Mouse (Mus musculus) neural tube, embryonic 11.5 days (tissue): ENCODE results near the gene Sptb. TPM values are rescaled to one million over a fixed set of nuclear protein-coding genes. Genes with fewer than 3 reads are reported as not detected.
A peak's percentile ranks its signal among the peaks of the same experiment; 100 is the strongest.

Experiments
- ATAC-seq: fragments of 200-750 bp; cut with Nextera tagmentation; 2 replicates; pipeline ENCODE4 v1.8.0; 2017; ENCODE audit warnings: moderate number of reproducible peaks, mild to moderate bottlenecking, moderate TSS enrichment, moderate library complexity; ENCODE audit not compliant: insufficient read depth, low FRiP score, low TSS enrichment
- DNase-seq: peaks from one replicate; pipeline ENCODE4 v3.0.0-alpha.2; 2015; ENCODE audit warnings: low spot score
- H3K27ac ChIP-seq: fragments of 300-500 bp; sonication (generic); 2 replicates; pipeline ENCODE4 v1.5.1; 2014; ENCODE audit warnings: low read depth, mild to moderate bottlenecking, low read length
- H3K27me3 ChIP-seq: fragments of 300-500 bp; sonication (generic); 2 replicates; pipeline ENCODE4 v1.6.1; 2014; ENCODE audit warnings: mild to moderate bottlenecking, low read length, mixed read lengths; ENCODE audit not compliant: control insufficient read depth, insufficient read depth
- H3K36me3 ChIP-seq: fragments of 300-500 bp; sonication (generic); 2 replicates; pipeline ENCODE4 v1.6.1; 2014; ENCODE audit warnings: mild to moderate bottlenecking, low read length, moderate library complexity, mixed read lengths; ENCODE audit not compliant: control insufficient read depth, insufficient read depth
- H3K4me1 ChIP-seq: fragments of 300-500 bp; sonication (generic); 2 replicates; pipeline ENCODE4 v1.6.1; 2014; ENCODE audit warnings: low read length, mixed read lengths; ENCODE audit not compliant: control insufficient read depth, insufficient read depth
- H3K4me2 ChIP-seq: fragments of 300-500 bp; sonication (generic); 2 replicates; pipeline ENCODE4 v1.6.1; 2014; ENCODE audit warnings: low read depth, mild to moderate bottlenecking, moderate library complexity
- H3K4me3 ChIP-seq: fragments of 300-500 bp; sonication (generic); 2 replicates; pipeline ENCODE4 v1.5.1; 2014; ENCODE audit warnings: low read depth, low read length
- H3K9ac ChIP-seq: fragments of 300-500 bp; sonication (generic); 2 replicates; pipeline ENCODE4 v1.6.1; 2014; ENCODE audit warnings: mild to moderate bottlenecking, low read length
- H3K9me3 ChIP-seq: fragments of 300-500 bp; sonication (generic); 2 replicates; pipeline ENCODE4 v1.6.1; 2016; ENCODE audit warnings: low read length; ENCODE audit not compliant: control insufficient read depth
- WGBS: fragments of 180-500 bp; shearing (Covaris S2); extraction: QIAGEN DNeasy Blood & Tissue Kit; methylation state at CpG from one replicate; pipeline ENCODE4 v1.1.7; 2014; 5-methylcytosine and 5-hydroxymethylcytosine counted together
- polyA plus RNA-seq: library from polyadenylated mRNA; unstranded; fragments of >200 nt; fragmentation: Nextera tagmentation; extraction: Ambion mirVana; gene quantifications from 2 replicates; pipeline ENCODE4 v1.2.1, GENCODE M21; 2014

The Sptb gene
- polyA plus RNA-seq, 1 experiment from 2014 or later = 4.1 TPM

DNA sequence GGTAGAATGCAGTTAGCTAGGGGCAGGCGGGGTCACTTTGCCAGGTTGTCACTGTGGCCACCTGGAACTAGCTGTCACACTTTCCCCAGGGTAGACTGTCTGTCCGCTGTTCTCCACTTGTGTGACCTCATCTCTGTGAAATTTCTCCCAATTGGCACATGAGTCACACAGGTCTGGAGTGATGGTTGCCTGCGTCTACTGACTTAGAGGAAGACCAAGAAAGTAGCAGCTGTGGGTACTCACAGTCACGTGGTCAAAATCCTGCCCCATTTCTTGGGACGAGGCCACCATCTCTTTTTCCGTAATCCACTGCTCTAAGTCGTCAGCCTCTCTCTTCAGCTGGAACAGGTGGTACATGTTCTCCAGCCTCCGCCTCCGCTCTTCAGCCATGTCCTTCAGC is 106.6 kb downstream of the Sptb start:
- Histone ChIP-seq H3K36me3 (no peaks in the 10 kb centered on the region), H3K27me3 (no peaks in the 10 kb centered on the region), H3K9ac (no peak overlapping the region), H3K27ac (no peak overlapping the region), H3K4me1 (no peaks in the 10 kb centered on the region), H3K9me3 (no peaks in the 10 kb centered on the region), H3K4me3 (no peak overlapping the region), H3K4me2 (no peak overlapping the region)
- WGBS = 91% methylated on average over 9 of the region's 9 CpGs
- ATAC-seq = no peak
- DNase-seq = no peak

DNA sequence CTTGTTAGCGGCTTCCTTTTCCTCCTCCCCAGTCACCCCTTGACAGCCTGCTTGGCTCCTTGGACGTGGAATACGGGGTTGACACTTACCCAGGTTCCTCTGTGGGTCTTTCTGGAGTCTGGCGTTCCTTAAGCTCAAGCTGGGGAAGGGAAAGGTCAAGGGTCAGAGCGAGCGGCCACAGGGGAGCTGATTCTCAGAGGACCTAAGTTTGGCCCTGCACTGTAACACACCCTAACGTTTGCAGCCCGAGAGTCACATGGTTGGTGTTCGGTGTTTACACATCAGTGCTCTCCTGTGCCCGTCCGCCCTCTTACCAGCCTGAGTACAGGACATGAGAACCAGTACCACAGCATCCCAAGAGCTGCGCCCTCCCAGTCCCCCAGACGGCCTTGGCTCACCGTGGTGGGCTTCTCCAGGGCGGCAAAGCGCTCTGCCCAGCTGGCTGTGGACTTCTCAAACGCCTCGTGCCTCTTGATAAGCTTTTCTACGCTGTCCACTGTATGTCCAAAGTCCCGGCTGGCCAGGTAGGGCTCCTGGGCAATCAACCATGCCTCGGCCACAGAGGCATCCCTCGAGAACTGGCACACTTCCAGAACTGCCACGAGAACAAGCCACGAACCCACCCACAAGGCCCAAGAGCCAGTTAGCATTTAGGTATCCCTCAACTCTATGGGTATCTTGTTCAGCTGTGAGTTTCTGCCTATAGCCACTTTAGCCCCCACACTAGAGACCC is 112.0 kb downstream of the Sptb start:
- Histone ChIP-seq H3K9me3 (no peaks in the 10 kb centered on the region), H3K4me3 (no peak overlapping the region), H3K9ac (no peak overlapping the region), H3K4me2 (no peak overlapping the region), H3K36me3 (no peaks in the 10 kb centered on the region), H3K27ac (no peak overlapping the region), H3K27me3 (no peaks in the 10 kb centered on the region), H3K4me1 (no peaks in the 10 kb centered on the region)
- ATAC-seq = no peak
- 85% methylated on average over 24 of the region's 24 CpGs for WGBS
- DNase-seq = no peak

DNA sequence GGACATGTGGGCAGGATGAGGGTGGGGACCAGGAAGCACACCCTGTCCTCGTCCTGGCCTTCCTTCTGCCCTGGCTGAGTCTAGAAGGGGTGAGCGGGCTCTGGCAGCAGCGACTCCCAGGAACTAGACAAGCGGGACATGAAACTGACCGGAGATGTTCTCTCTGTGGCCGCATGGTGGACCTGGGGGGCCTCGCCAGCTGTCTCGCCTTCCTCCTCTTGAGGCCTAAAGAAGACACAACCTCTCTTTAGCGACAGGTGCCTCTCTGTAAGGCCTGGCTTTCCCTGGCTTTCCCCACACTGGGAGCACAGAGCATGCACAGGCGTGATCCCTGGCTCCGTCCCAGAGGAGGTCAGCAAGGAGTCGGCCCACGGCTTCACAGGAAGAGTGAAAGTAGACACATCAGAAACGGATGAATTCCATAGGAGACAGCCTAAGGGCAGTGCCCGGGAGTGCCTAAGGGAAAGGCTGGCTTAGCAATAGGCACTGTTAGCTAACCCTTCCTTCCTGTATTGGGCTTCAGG is 112.7 kb downstream of the Sptb start:
- WGBS = 78% methylated on average over 15 of the region's 15 CpGs
- no peak overlapping the region for H3K4me3 ChIP-seq
- no peak overlapping the region for H3K4me2 ChIP-seq
- no peaks in the 10 kb centered on the region for H3K36me3 ChIP-seq
- no peaks in the 10 kb centered on the region for H3K9me3 ChIP-seq
- H3K4me1 ChIP-seq = no peaks in the 10 kb centered on the region
- no peak overlapping the region for H3K9ac ChIP-seq
- H3K27me3 ChIP-seq = no peaks in the 10 kb centered on the region
- no peak overlapping the region for H3K27ac ChIP-seq
- ATAC-seq (no peak), DNase-seq (no peak)

DNA sequence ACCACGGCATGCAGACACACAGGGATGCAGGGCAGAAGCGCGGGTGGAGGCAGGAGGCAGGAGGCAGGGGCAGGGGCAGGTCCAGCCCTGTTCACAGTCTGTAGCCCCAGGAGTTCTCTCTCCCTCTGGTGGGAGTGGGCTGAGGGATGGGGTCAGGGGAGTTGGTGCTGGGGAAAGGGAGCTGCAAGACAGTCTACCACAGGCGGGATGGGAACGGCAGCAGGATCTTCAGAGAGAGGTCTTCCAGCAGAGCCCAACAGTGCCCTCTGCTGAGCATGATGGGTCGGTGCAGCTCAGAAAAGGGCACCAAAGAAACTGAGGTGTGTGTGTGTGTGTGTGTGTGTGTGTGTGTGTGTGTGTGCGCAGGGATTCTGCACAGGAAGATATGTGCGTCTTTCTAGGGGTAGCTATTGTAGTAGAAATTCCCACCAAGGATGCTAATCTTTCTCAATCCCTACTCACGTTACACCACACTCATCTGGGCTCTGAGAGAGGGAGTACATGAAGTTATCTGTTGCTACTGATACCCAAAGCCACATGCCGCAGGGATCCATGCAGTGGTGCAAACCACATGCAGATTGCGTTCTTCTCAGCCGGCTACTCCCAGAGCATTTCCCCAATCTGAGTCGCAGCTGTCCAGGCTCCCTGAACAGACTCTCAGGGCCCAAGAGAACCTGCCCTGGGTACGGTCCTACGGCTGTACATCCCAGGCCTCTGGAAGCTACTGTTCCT is 113.9 kb downstream of the Sptb start:
- no peak overlapping the region for H3K4me2 ChIP-seq
- no peak overlapping the region for H3K4me3 ChIP-seq
- no peak overlapping the region for H3K9ac ChIP-seq
- no peaks in the 10 kb centered on the region for H3K9me3 ChIP-seq
- H3K4me1 ChIP-seq = no peaks in the 10 kb centered on the region
- 60% methylated on average over 15 of the region's 15 CpGs for WGBS
- H3K27me3 ChIP-seq = no peaks in the 10 kb centered on the region
- ATAC-seq (no peak; the same call in 1 of the 2 replicates), DNase-seq (peak; percentile 77)
- H3K36me3 ChIP-seq = no peaks in the 10 kb centered on the region
- H3K27ac ChIP-seq = no peak overlapping the region

DNA sequence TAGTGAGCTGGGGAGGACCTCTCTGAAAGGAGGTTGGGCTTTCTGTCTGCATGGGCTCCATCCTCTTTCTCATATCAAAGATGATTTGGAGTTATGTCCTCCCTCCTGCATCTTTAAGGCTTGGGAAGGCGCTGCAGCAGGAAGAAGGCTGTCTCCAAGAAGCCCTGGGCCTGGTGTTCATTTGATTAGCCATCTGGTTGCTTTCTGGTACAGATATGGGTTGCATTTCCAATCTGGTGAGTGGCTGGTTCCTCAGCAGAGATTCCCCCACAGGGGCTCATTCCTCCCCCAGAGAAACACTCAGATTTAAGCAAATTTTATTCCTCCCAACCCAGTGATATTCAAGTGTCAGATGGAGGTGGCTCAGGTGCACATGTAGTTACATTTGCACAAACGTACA is 114.5 kb downstream of the Sptb start:
- H3K4me2 ChIP-seq = no peak overlapping the region
- no peak overlapping the region for H3K27ac ChIP-seq
- H3K4me3 ChIP-seq = no peak overlapping the region
- ATAC-seq (no peak), DNase-seq (no peak)
- H3K9ac ChIP-seq = no peak overlapping the region
- H3K4me1 ChIP-seq = no peaks in the 10 kb centered on the region
- no peaks in the 10 kb centered on the region for H3K36me3 ChIP-seq
- no peaks in the 10 kb centered on the region for H3K9me3 ChIP-seq
- H3K27me3 ChIP-seq = no peaks in the 10 kb centered on the region
- WGBS = 78% methylated on average over 2 of the region's 2 CpGs

GRCm38 (mm10) chr12:76594556-76594955 is 115.8 kb downstream of the Sptb start:
- DNase-seq = no peak
- no peak for ATAC-seq
- Histone ChIP-seq H3K9ac (no peak overlapping the region), H3K27me3 (no peaks in the 10 kb centered on the region), H3K36me3 (no peaks in the 10 kb centered on the region), H3K4me2 (no peak overlapping the region), H3K4me1 (no peaks in the 10 kb centered on the region), H3K4me3 (no peak overlapping the region), H3K27ac (no peak overlapping the region), H3K9me3 (no peaks in the 10 kb centered on the region)
- 61% methylated on average over 3 of the region's 3 CpGs for WGBS

DNA sequence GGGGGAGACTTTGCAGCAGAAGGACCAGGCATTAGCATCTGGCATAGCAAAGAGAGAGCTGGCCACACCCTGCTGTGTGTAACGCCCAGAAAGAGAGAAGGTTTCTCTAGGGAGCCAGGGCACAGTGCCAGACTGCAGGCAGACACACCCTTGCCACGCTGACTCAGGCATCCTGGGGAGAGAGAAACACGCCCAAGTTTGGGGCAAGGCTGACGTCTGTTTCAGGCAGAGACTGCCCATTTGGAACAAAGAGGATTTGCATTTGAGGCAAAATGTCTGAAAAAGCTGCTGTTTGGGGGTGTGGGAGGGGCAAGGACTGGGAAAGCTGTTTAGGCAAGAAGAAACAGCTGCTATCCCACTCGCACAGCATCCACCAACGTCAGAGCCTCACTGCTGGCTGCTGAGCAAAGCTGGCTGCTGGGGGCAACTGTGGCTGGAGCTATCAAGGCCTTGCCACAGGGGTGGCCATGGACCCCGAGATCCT is 116.5 kb downstream of the Sptb start:
- Histone ChIP-seq H3K9me3 (no peaks in the 10 kb centered on the region), H3K9ac (no peak overlapping the region), H3K4me3 (no peak overlapping the region), H3K27ac (no peak overlapping the region), H3K4me1 (no peaks in the 10 kb centered on the region), H3K36me3 (no peaks in the 10 kb centered on the region), H3K27me3 (no peaks in the 10 kb centered on the region), H3K4me2 (no peak overlapping the region)
- no peak for ATAC-seq
- DNase-seq = no peak
- 20% methylated on average over 7 of the region's 7 CpGs for WGBS

DNA sequence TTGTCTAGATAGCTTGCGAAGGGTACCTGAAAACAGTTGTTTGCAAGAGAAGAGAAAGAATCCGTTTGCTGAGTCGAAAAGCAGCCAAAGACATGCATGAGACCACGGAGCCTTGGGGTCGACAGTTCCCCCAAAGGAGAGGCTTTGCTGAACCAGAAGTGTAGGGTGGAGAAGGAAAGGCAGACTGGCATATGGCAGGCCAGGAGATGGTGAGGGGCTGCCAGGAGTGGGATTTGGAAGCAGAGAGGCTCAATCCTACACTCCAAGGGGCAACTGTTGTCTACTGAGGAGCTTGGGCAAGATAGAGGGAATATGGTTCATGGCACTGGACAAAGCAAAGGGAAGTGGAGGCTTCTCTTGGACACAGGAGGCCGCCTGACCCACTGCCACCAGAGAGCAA is 117.1 kb downstream of the Sptb start:
- H3K4me2 ChIP-seq = no peak overlapping the region
- H3K36me3 ChIP-seq = no peaks in the 10 kb centered on the region
- WGBS = 77% methylated on average over 6 of the region's 6 CpGs
- no peak overlapping the region for H3K9ac ChIP-seq
- H3K4me1 ChIP-seq = no peaks in the 10 kb centered on the region
- no peak for DNase-seq
- no peak overlapping the region for H3K4me3 ChIP-seq
- no peak overlapping the region for H3K27ac ChIP-seq
- no peak for ATAC-seq
- H3K9me3 ChIP-seq = no peaks in the 10 kb centered on the region
- no peaks in the 10 kb centered on the region for H3K27me3 ChIP-seq

DNA sequence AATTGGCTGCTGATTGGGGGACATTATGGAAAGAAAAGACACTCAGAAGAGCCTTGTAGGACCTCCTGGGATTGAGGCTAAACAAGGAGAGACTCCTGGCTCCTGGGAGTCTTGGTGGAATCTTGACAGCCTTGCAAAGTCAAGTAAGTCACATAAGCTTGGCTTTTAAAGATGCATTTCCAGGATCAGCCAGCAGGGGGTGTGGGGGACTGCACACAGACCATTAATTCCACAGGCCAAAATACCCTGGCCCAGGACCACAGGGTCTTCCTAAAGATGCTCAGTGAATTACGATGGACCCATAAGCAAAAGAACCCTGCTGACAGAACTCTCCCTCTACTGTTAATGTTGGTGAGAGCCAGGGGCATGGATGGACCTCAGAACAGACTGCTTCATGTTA is 118.1 kb downstream of the Sptb start:
- no peak overlapping the region for H3K27ac ChIP-seq

More for the DNA sequence above, 118.1 kb downstream of the Sptb start:
- H3K36me3 ChIP-seq = no peaks in the 10 kb centered on the region
- no peak for ATAC-seq
- H3K4me2 ChIP-seq = no peak overlapping the region
- no peak overlapping the region for H3K4me3 ChIP-seq
- no peaks in the 10 kb centered on the region for H3K9me3 ChIP-seq
- no peak overlapping the region for H3K9ac ChIP-seq
- H3K27me3 ChIP-seq = no peaks in the 10 kb centered on the region
- no peaks in the 10 kb centered on the region for H3K4me1 ChIP-seq
- peak; percentile 70 for DNase-seq
- 76% methylated on average over 1 of the region's 1 CpGs for WGBS
